Mouse (Mus musculus): ENCODE measurements at regions not wholly inside any gene's neighbourhood (a gene's known extent, or its start where the extent isn't known, plus 50 kb on each side); places are given as distances from the start of the nearest gene placed in this dataset.

GRCm38 (mm10) chr13:54889684-54890399 is 59.4 kb upstream of the Unc5a start:
- in situ Hi-C loops (cut with MboI; ENCODE audit: low pct_unique_long_range_greater_than_20kb in 1 of 2, low sequenced_read_pairs in 2 of 2, unreplicated experiment in 1 of 2): loop anchor here (5.0 kb wide), 2 partner anchors 88 to 93 kb away; no protein-coding TSS in a partner anchor

GRCm38 (mm10) chr13:54892572-54892971 is 56.6 kb upstream of the Unc5a start:
- in situ Hi-C loops (cut with MboI; ENCODE audit: low pct_unique_long_range_greater_than_20kb in 1 of 2, low sequenced_read_pairs in 2 of 2, unreplicated experiment in 1 of 2): no loop called here

- in situ Hi-C loops (cut with MboI; ENCODE audit: low pct_unique_long_range_greater_than_20kb in 1 of 2, low sequenced_read_pairs in 2 of 2, unreplicated experiment in 1 of 2): no loop called here
Observed at GRCm38 (mm10) chr13:54893651-54894050, 55.6 kb upstream of the Unc5a start.

GRCm38 (mm10) chr13:54895981-54896380 is 53.2 kb upstream of the Unc5a start:
- in situ Hi-C loops (cut with MboI; ENCODE audit: low pct_unique_long_range_greater_than_20kb in 1 of 2, low sequenced_read_pairs in 2 of 2, unreplicated experiment in 1 of 2): no loop called here

Data from mouse embryonic stem cell (cell line).